Mouse (Mus musculus): ENCODE results near the gene Repin1.

DNA sequence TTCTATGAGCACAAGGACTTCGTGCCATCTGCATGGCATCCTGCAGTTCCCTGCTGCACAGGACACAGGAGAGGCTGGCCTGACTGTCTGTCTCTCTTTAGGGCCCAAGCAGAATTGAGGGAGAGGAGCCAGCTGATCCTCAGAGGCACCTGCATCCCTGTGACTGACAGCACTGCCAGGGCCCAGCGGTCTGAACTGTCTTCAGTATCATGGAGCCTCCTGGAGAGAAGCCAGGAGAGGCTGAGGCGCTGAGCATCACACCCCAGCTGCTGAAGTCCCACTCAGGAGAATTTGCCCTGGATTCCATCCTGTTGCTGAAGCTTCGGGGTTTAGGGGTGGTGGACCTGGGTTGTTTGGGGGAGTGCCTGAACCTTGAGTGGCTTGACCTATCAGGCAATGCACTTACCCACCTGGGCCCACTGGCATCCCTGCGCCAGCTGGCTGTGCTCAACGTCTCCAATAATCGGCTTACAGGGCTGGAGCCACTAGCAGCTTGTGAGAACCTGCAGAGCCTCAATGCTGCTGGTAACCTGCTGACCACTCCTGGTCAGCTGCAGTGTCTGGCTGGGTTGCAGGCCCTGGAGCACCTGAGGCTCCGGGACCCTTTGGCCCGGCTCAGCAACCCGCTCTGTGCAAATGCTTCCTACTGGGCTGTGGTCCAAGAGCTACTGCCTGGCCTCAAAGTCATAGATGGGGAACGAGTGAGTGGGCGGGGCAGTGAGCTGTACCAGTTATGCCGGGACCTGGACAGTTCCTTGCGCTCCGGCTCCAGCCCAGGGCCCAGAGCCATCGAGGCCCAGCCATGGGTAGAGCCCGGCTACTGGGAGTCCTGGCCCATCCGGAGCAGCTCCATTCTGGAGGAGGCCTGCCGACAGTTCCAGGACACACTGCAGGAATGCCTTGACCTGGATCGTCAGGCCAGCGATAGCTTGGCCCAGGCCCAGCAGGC is 25.4 kb upstream of the Repin1 start:
- TF ChIP-seq POLR2A (IDR thresholded peaks at IDR 0.05; ENCODE audit: extremely low read depth, insufficient read depth, low read length) (0 out of 2 replicates have a peak, but pooled peaks have one; percentile 37), CTCF (IDR thresholded peaks at IDR 0.05; ENCODE audit: low read depth, low read length) (no peak)
